In the genomic region with DNA sequence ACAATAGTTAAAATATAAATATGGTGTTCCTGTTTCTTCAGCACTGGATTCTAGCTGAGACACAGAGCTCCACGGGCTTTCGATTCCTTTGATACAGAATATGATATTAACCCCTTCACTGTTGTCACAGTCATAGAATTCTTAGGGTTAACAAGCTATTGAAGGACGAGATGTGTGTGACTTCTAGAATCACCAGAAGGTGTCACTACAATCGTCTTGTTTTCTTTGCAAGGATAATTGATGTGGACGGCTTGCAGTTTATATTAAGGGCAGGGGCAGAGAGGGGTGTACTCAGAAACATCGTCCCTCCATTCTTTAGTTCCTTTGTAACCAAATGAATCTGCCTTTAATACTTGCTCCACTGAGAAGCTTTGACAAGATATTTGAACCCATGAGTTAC, we compare ENCODE assay signal across 23 mouse cellular contexts.
A peak's percentile ranks its signal among the peaks of the same experiment; 100 is the strongest.
DNase-seq lines count a peak whose midpoint lies in the region; ATAC-seq and TF ChIP-seq lines count a peak whose summit lies in the region.
"Had no signal": no experiment of that assay in that cellular context is flagged by ENCODE, and none has a peak within 500 bp of the region (broad histone marks: within the 10 kb centered on the region; RNA-seq: fewer than 3 reads in every experiment).

No protein-coding gene starts in this region.

- intact Hi-C loops in heart, postnatal 25 days (cut with DNase I): loop anchor here (10.0 kb wide), 1 partner anchor 359 kb away; the partner anchor contains the start of gene Mettl2

- no peak overlapping the region for H3K4me3 ChIP-seq in hindbrain, postnatal 0 days (ENCODE audit: low read length)
- H3K4me3 ChIP-seq in hindbrain, embryonic 14.5 days (replicated peaks; ENCODE audit: low read length): no peak overlapping the region
- H3K4me3 ChIP-seq in midbrain, embryonic 14.5 days (replicated peaks; ENCODE audit: low read depth, low read length): no peak overlapping the region
- no peak overlapping the region for H3K4me3 ChIP-seq in midbrain, embryonic 16.5 days (ENCODE audit: low read depth, low read length)
- no peak overlapping the region for H3K4me3 ChIP-seq in MEL (ENCODE audit: control insufficient read depth in 1 of 2, insufficient read depth in 1 of 2, low read depth in 2 of 2, low read length in 2 of 2)
- H3K4me3 ChIP-seq: embryonic facial prominence, embryonic 12.5 days; erythroblast, embryonic 14.5 days; heart, embryonic 12.5 days; limb, embryonic 12.5 days; liver, embryonic 13.5 days; midbrain, embryonic 12.5 days; stomach, embryonic 15.5 days had no signal

- TF ChIP-seq CTCF in hindbrain, postnatal 0 days (IDR thresholded peaks at IDR 0.05; ENCODE audit: low read depth): peak; percentile 31; the same call in 1 of the 2 replicates
- TF ChIP-seq CTCF in MEL (IDR thresholded peaks at IDR 0.05 in 2 of 3, conservative IDR thresholded peaks at IDR 0.05 in 1 of 3; ENCODE audit: control insufficient read depth in 1 of 3, insufficient read depth in 1 of 3, low read depth in 2 of 3, low read length in 3 of 3, poor library complexity in 1 of 3, severe bottlenecking in 1 of 3): peak in 1 of 3 experiments; percentile 48; a peak in 2 of 6 replicates

- ATAC-seq in hindbrain, postnatal 0 days: no peak
- ATAC-seq in hindbrain, embryonic 14.5 days (ENCODE audit: low FRiP score): no peak
- ATAC-seq in midbrain, embryonic 14.5 days (ENCODE audit: low FRiP score, low TSS enrichment): no peak
- no peak for ATAC-seq in midbrain, embryonic 16.5 days
- ATAC-seq: forebrain, embryonic 14.5 days; hindbrain, embryonic 16.5 days; lung, postnatal 0 days had no signal

- 34% methylated on average over 6 of the region's 6 CpGs for WGBS in hindbrain, postnatal 0 days
- 41% methylated on average over 6 of the region's 6 CpGs for WGBS in hindbrain, embryonic 14.5 days
- 43% methylated on average over 6 of the region's 6 CpGs for WGBS in midbrain, embryonic 14.5 days
- WGBS in midbrain, embryonic 16.5 days: 37% methylated on average over 6 of the region's 6 CpGs

- no peaks in the 10 kb centered on the region for H3K9me3 ChIP-seq in hindbrain, postnatal 0 days (ENCODE audit: low read length)
- no peaks in the 10 kb centered on the region for H3K9me3 ChIP-seq in hindbrain, embryonic 14.5 days (ENCODE audit: control insufficient read depth, low read length)
- H3K9me3 ChIP-seq in midbrain, embryonic 14.5 days (ENCODE audit: control insufficient read depth, low read length): no peaks in the 10 kb centered on the region
- H3K9me3 ChIP-seq in midbrain, embryonic 16.5 days (replicated peaks; ENCODE audit: control insufficient read depth, low read length, poor library complexity, severe bottlenecking): no peaks in the 10 kb centered on the region
- no peaks in the 10 kb centered on the region for H3K9me3 ChIP-seq in MEL (replicated peaks; ENCODE audit: insufficient read depth, low read length)
- H3K9me3 ChIP-seq: embryonic facial prominence, embryonic 12.5 days; heart, embryonic 12.5 days; limb, embryonic 12.5 days; liver, embryonic 13.5 days; midbrain, embryonic 12.5 days; stomach, embryonic 15.5 days had no signal

- TF ChIP-seq POLR2A in MEL (IDR thresholded peaks at IDR 0.05; ENCODE audit: control insufficient read depth in 1 of 2, insufficient read depth in 1 of 2, low read depth in 1 of 2, low read length in 2 of 2, poor library complexity in 1 of 2): no peak

- H3K4me1 ChIP-seq in hindbrain, postnatal 0 days (ENCODE audit: insufficient read depth, low read length): no peaks in the 10 kb centered on the region
- no peaks in the 10 kb centered on the region for H3K4me1 ChIP-seq in hindbrain, embryonic 14.5 days (replicated peaks; ENCODE audit: control insufficient read depth, insufficient read depth, low read length)
- H3K4me1 ChIP-seq in midbrain, embryonic 14.5 days (ENCODE audit: control insufficient read depth, insufficient read depth, low read length): no peaks in the 10 kb centered on the region
- H3K4me1 ChIP-seq in midbrain, embryonic 16.5 days (ENCODE audit: control insufficient read depth, insufficient read depth, low read length): no peaks in the 10 kb centered on the region
- no peaks in the 10 kb centered on the region for H3K4me1 ChIP-seq in MEL (ENCODE audit: control insufficient read depth in 1 of 2, insufficient read depth in 2 of 2, low read length in 2 of 2)
- H3K4me1 ChIP-seq: embryonic facial prominence, embryonic 12.5 days; heart, embryonic 12.5 days; limb, embryonic 12.5 days; liver, embryonic 13.5 days; midbrain, embryonic 12.5 days; stomach, embryonic 15.5 days had no signal

- no peak overlapping the region for H3K27ac ChIP-seq in hindbrain, postnatal 0 days
- no peak overlapping the region for H3K27ac ChIP-seq in hindbrain, embryonic 14.5 days
- no peak overlapping the region for H3K27ac ChIP-seq in midbrain, embryonic 14.5 days (replicated peaks; ENCODE audit: low read depth, low read length)
- no peak overlapping the region for H3K27ac ChIP-seq in midbrain, embryonic 16.5 days (ENCODE audit: low read length)
- no peak overlapping the region for H3K27ac ChIP-seq in MEL (ENCODE audit: control insufficient read depth, low read depth, low read length)
- H3K27ac ChIP-seq: embryonic facial prominence, embryonic 12.5 days; limb, embryonic 12.5 days; liver, embryonic 13.5 days; midbrain, embryonic 12.5 days; stomach, embryonic 15.5 days had no signal

- H3K27me3 ChIP-seq in hindbrain, postnatal 0 days (ENCODE audit: insufficient read depth, low read length): no peaks in the 10 kb centered on the region
- no peaks in the 10 kb centered on the region for H3K27me3 ChIP-seq in hindbrain, embryonic 14.5 days (ENCODE audit: control insufficient read depth, insufficient read depth, low read length)
- no peaks in the 10 kb centered on the region for H3K27me3 ChIP-seq in midbrain, embryonic 14.5 days (ENCODE audit: control insufficient read depth, insufficient read depth, low read length)
- H3K27me3 ChIP-seq in midbrain, embryonic 16.5 days (ENCODE audit: control insufficient read depth, insufficient read depth, low read depth, low read length): no peaks in the 10 kb centered on the region
- peaks cover 2 to 3% of the 10 kb centered on the region in 2 experiments for H3K27me3 ChIP-seq in MEL (ENCODE audit: control insufficient read depth in 1 of 2, insufficient read depth in 2 of 2, low read length in 2 of 2)
- H3K27me3 ChIP-seq: embryonic facial prominence, embryonic 12.5 days; heart, embryonic 12.5 days; limb, embryonic 12.5 days; liver, embryonic 13.5 days; midbrain, embryonic 12.5 days; stomach, embryonic 15.5 days had no signal

- peak; percentile 32 for TF ChIP-seq RAD21 in MEL (IDR thresholded peaks at IDR 0.05; ENCODE audit: low read depth, low read length)

- DNase-seq in hindbrain, postnatal 0 days (ENCODE audit: low spot score): peak; percentile 20
- no peak for DNase-seq in hindbrain, embryonic 14.5 days (ENCODE audit: low spot score)
- peak; percentile 26 for DNase-seq in midbrain, embryonic 14.5 days
- peak; percentile 18 for DNase-seq in MEL (ENCODE audit: low read depth, low spot score)
- peak; percentile 21 for DNase-seq in retina, embryonic 14.5 days (ENCODE audit: low spot score)
- no peak for DNase-seq in natural killer cell, adult 2 months (ENCODE audit: low spot score in 2 of 2)
- DNase-seq in heart, postnatal 25 days (ENCODE audit: low spot score): no peak
- DNase-seq: cerebellum, adult 9-10 months; heart, postnatal 36 days; kidney, adult 2 months; kidney, postnatal 25 days; liver, embryonic 13.5 days; thymus, adult 2 months had no signal

- no peaks in the 10 kb centered on the region for H3K36me3 ChIP-seq in hindbrain, postnatal 0 days (ENCODE audit: insufficient read depth, low read length)
- H3K36me3 ChIP-seq in hindbrain, embryonic 14.5 days (replicated peaks; ENCODE audit: control insufficient read depth, insufficient read depth): no peaks in the 10 kb centered on the region
- H3K36me3 ChIP-seq in midbrain, embryonic 14.5 days (ENCODE audit: control insufficient read depth, insufficient read depth, low read length): no peaks in the 10 kb centered on the region
- no peaks in the 10 kb centered on the region for H3K36me3 ChIP-seq in midbrain, embryonic 16.5 days (ENCODE audit: control insufficient read depth, insufficient read depth, low read length)
- H3K36me3 ChIP-seq in MEL (ENCODE audit: control insufficient read depth in 1 of 2, insufficient read depth in 2 of 2, low read length in 2 of 2): no peaks in the 10 kb centered on the region
- H3K36me3 ChIP-seq: embryonic facial prominence, embryonic 12.5 days; heart, embryonic 12.5 days; limb, embryonic 12.5 days; liver, embryonic 13.5 days; midbrain, embryonic 12.5 days; stomach, embryonic 15.5 days had no signal

- no peak overlapping the region for H3K9ac ChIP-seq in hindbrain, postnatal 0 days (replicated peaks; ENCODE audit: low read length)
- H3K9ac ChIP-seq in hindbrain, embryonic 14.5 days: no peak overlapping the region
- no peak overlapping the region for H3K9ac ChIP-seq in midbrain, embryonic 14.5 days (replicated peaks; ENCODE audit: low read length)
- H3K9ac ChIP-seq in midbrain, embryonic 16.5 days (ENCODE audit: low read depth, low read length): no peak overlapping the region
- H3K9ac ChIP-seq in MEL (ENCODE audit: control insufficient read depth, low read depth, low read length, poor library complexity, severe bottlenecking): no peak overlapping the region
- H3K9ac ChIP-seq: embryonic facial prominence, embryonic 12.5 days; heart, embryonic 12.5 days; limb, embryonic 12.5 days; liver, embryonic 13.5 days; midbrain, embryonic 12.5 days; stomach, embryonic 15.5 days had no signal

- TF ChIP-seq EP300 in MEL (IDR thresholded peaks at IDR 0.05; ENCODE audit: low read depth in 1 of 2, low read length in 2 of 2): no peak

- no peaks in the 10 kb centered on the region for H3K79me2 ChIP-seq in MEL (ENCODE audit: control insufficient read depth, insufficient read depth, low read length, poor library complexity)

- H3K4me2 ChIP-seq in hindbrain, postnatal 0 days (ENCODE audit: low read depth, low read length): no peak overlapping the region
- no peak overlapping the region for H3K4me2 ChIP-seq in hindbrain, embryonic 14.5 days (replicated peaks)
- H3K4me2 ChIP-seq in midbrain, embryonic 14.5 days (ENCODE audit: low read length): no peak overlapping the region
- H3K4me2 ChIP-seq in midbrain, embryonic 16.5 days (ENCODE audit: low read length): no peak overlapping the region
- H3K4me2 ChIP-seq: embryonic facial prominence, embryonic 12.5 days; heart, embryonic 12.5 days; limb, embryonic 12.5 days; liver, embryonic 13.5 days; midbrain, embryonic 12.5 days; stomach, embryonic 15.5 days had no signal

TF ChIP-seq in MEL, 35 proteins besides CTCF, POLR2A, EP300 and RAD21:
- TF ChIP-seq CHD1 (IDR thresholded peaks at IDR 0.05; ENCODE audit: low read depth, low read length) (no peak), SMC3 (IDR thresholded peaks at IDR 0.05; ENCODE audit: low read depth, low read length) (peak; percentile 47)

Comparison
In these comparisons a context has a peak if more than half of its experiments do, and no peak if none do; other contexts are left out.
1. DNase-seq: peak in hindbrain, postnatal 0 days (single experiment), midbrain, embryonic 14.5 days (single experiment), MEL (single experiment) and retina, embryonic 14.5 days (single experiment); none in hindbrain, embryonic 14.5 days (single experiment), natural killer cell, adult 2 months (0 of 2) and heart, postnatal 25 days (single experiment).